Comparison of ENCODE assay signal across 27 mouse cellular contexts in genomic region chr8:94194591-94195223, GRCm38 (mm10). TPM values are rescaled to one million over a fixed set of nuclear protein-coding genes. Genes with fewer than 3 reads are reported as not detected.
DNase-seq lines count a peak whose midpoint lies in the region; ATAC-seq and TF ChIP-seq lines count a peak whose summit lies in the region.
"Had no signal": no experiment of that assay in that cellular context is flagged by ENCODE, and none has a peak within 500 bp of the region (broad histone marks: within the 10 kb centered on the region; RNA-seq: fewer than 3 reads in every experiment).

No protein-coding gene starts in this region.

- H3K27ac ChIP-seq in bone marrow macrophage, adult 2 months (ENCODE audit: insufficient read depth, low read depth, low read length): peak overlapping the region; percentile 4; the same call in 1 of the 2 replicates
- no peak overlapping the region for H3K27ac ChIP-seq in liver, embryonic 11.5 days (ENCODE audit: low read depth, low read length)
- H3K27ac ChIP-seq: embryonic facial prominence, embryonic 15.5 days; hindbrain, embryonic 15.5 days; kidney, postnatal 0 days; limb, embryonic 10.5 days; liver, embryonic 13.5 days; neural tube, embryonic 12.5 days had no signal

- H3K4me3 ChIP-seq in bone marrow macrophage, adult 2 months (ENCODE audit: insufficient read depth, low read length): no peak overlapping the region
- H3K4me3 ChIP-seq in liver, embryonic 11.5 days (ENCODE audit: low read depth, low read length): no peak overlapping the region
- H3K4me3 ChIP-seq: embryonic facial prominence, embryonic 15.5 days; hindbrain, embryonic 15.5 days; limb, embryonic 10.5 days; liver, embryonic 13.5 days; megakaryocyte, embryonic 14.5 days; neural tube, embryonic 12.5 days had no signal

- 83% methylated on average over 7 of the region's 7 CpGs for WGBS in liver, embryonic 11.5 days

- no peak for TF ChIP-seq CTCF in bone marrow macrophage, adult 2 months (IDR thresholded peaks at IDR 0.05; ENCODE audit: low read depth, low read length)

- no peaks in the 10 kb centered on the region for H3K9me3 ChIP-seq in liver, embryonic 11.5 days (ENCODE audit: control insufficient read depth, low read length)
- H3K9me3 ChIP-seq: embryonic facial prominence, embryonic 15.5 days; hindbrain, embryonic 15.5 days; limb, embryonic 10.5 days; liver, embryonic 13.5 days; megakaryocyte, embryonic 14.5 days; neural tube, embryonic 12.5 days had no signal

- ATAC-seq in liver, embryonic 11.5 days (replicated peaks; ENCODE audit: low FRiP score): no peak
- ATAC-seq: forebrain, embryonic 14.5 days; intestine, postnatal 0 days; midbrain, embryonic 16.5 days had no signal

- DNase-seq in adrenal gland, adult 2 months: peak; percentile 76
- no peak for DNase-seq in adrenal gland, adult 18-20 months (ENCODE audit: low spot score in 2 of 2)
- peak; percentile 62 for DNase-seq in layer of hippocampus, adult 9-11 months
- no peak for DNase-seq in layer of hippocampus, adult 9-10 months (ENCODE audit: low spot score)
- peak; percentile 71 for DNase-seq in skeletal muscle tissue, adult 2 months (ENCODE audit: low read depth, low spot score)
- no peak for DNase-seq in MN1 (ENCODE audit: low spot score)
- no peak for DNase-seq in liver, embryonic 11.5 days (ENCODE audit: low spot score)
- DNase-seq: B cell, adult 2 months; cerebellum, adult 18-20 months; liver, embryonic 13.5 days; right cerebral cortex, postnatal 4 days; thymus, adult 2 months had no signal

- TF ChIP-seq POLR2A in bone marrow macrophage, adult 2 months (IDR thresholded peaks at IDR 0.05; ENCODE audit: borderline replicate concordance, low read depth, low read length): no peak

- H3K36me3 ChIP-seq in liver, embryonic 11.5 days (ENCODE audit: control insufficient read depth, insufficient read depth, low read length): no peaks in the 10 kb centered on the region
- H3K36me3 ChIP-seq: embryonic facial prominence, embryonic 15.5 days; hindbrain, embryonic 15.5 days; limb, embryonic 10.5 days; liver, embryonic 13.5 days; neural tube, embryonic 12.5 days had no signal

- peaks cover 18% of the 10 kb centered on the region for H3K4me1 ChIP-seq in bone marrow macrophage, adult 2 months (ENCODE audit: control insufficient read depth, insufficient read depth, low read length)
- peaks cover 10% of the 10 kb centered on the region; the same call in 1 of the 2 replicates for H3K4me1 ChIP-seq in liver, embryonic 11.5 days (replicated peaks; ENCODE audit: control insufficient read depth, insufficient read depth, low read length)

- 0 out of 2 replicates have a peak, but pooled peaks cover 3% of the 10 kb centered on the region for H3K27me3 ChIP-seq in liver, embryonic 11.5 days (replicated peaks; ENCODE audit: control insufficient read depth, insufficient read depth, low read length)
- H3K27me3 ChIP-seq: embryonic facial prominence, embryonic 15.5 days; neural tube, embryonic 12.5 days had no signal

- H3K4me2 ChIP-seq in liver, embryonic 11.5 days: no peak overlapping the region
- H3K4me2 ChIP-seq: embryonic facial prominence, embryonic 15.5 days; hindbrain, embryonic 15.5 days; liver, embryonic 13.5 days; neural tube, embryonic 12.5 days had no signal

- H3K9ac ChIP-seq in liver, embryonic 11.5 days (ENCODE audit: low read depth, low read length): no peak overlapping the region
- H3K9ac ChIP-seq: embryonic facial prominence, embryonic 15.5 days; hindbrain, embryonic 15.5 days; liver, embryonic 13.5 days; neural tube, embryonic 12.5 days had no signal

RNA-seq across cellular contexts. Expression of gene Mt1, which starts 15.8 kb away (rescaled TPM):
- total RNA-seq in adrenal gland, adult 2 months (2021): 100 to 1,000 TPM; 282 to 394 TPM
- 895 and 922 TPM in 2 replicates for polyA plus RNA-seq in adrenal gland, adult 2 months (2012; rRNA removed)
- total RNA-seq in adrenal gland, adult 18-20 months (2021): 100 to 1,000 TPM; 291 to 329 TPM
- polyA plus RNA-seq in bone marrow macrophage, adult 2 months (2012; ENCODE audit: insufficient read depth, insufficient read length, missing spikeins): 218 and 271 TPM in 2 replicates
- 2,440 and 2,461 TPM in 2 replicates for polyA plus RNA-seq in liver, embryonic 11.5 days (2014; fragmentation: Nextera tagmentation; extraction: Ambion mirVana)

RNA-seq across cellular contexts. Expression of gene Nup93, which starts 19.7 kb away (rescaled TPM):
- total RNA-seq in adrenal gland, adult 2 months (2021): 10 to 100 TPM; 12.3 to 17.5 TPM
- polyA plus RNA-seq in adrenal gland, adult 2 months (2012; rRNA removed): 5.3 and 5.4 TPM in 2 replicates
- total RNA-seq in adrenal gland, adult 18-20 months (2021): 10 to 100 TPM; 10.7 to 11.3 TPM
- 21.4 and 23.7 TPM in 2 replicates for polyA plus RNA-seq in bone marrow macrophage, adult 2 months (2012; ENCODE audit: insufficient read depth, insufficient read length, missing spikeins)
- 106 and 124 TPM in 2 replicates for polyA plus RNA-seq in liver, embryonic 11.5 days (2014; fragmentation: Nextera tagmentation; extraction: Ambion mirVana)

RNA-seq across cellular contexts. Expression of gene Mt2, which starts 22.2 kb away (rescaled TPM):
- total RNA-seq in adrenal gland, adult 2 months (2021): 100 to 1,000 TPM; 158 to 202 TPM
- 19.3 and 19.6 TPM in 2 replicates for polyA plus RNA-seq in adrenal gland, adult 2 months (2012; rRNA removed)
- 100 to 1,000 TPM; 203 to 204 TPM for total RNA-seq in adrenal gland, adult 18-20 months (2021)
- polyA plus RNA-seq in bone marrow macrophage, adult 2 months (2012; ENCODE audit: insufficient read depth, insufficient read length, missing spikeins): 9.4 and 11.8 TPM in 2 replicates
- 785 and 795 TPM in 2 replicates for polyA plus RNA-seq in liver, embryonic 11.5 days (2014; fragmentation: Nextera tagmentation; extraction: Ambion mirVana)

RNA-seq across cellular contexts. Expression of gene Mt3, which starts 42.3 kb away (rescaled TPM):
- 1 to 10 TPM; 4.1 to 4.7 TPM for total RNA-seq in adrenal gland, adult 2 months (2021)
- 1.0 and 1.9 TPM in 2 replicates for polyA plus RNA-seq in adrenal gland, adult 2 months (2012; rRNA removed)
- 1 to 10 TPM; 4.5 to 7.2 TPM for total RNA-seq in adrenal gland, adult 18-20 months (2021)
- not detected in 2 replicates for polyA plus RNA-seq in bone marrow macrophage, adult 2 months (2012; ENCODE audit: insufficient read depth, insufficient read length, missing spikeins)
- polyA plus RNA-seq in liver, embryonic 11.5 days (2014; fragmentation: Nextera tagmentation; extraction: Ambion mirVana): 0.64 and 0.95 TPM in 2 replicates

RNA-seq across cellular contexts. Expression of gene Mt4, which starts 57.7 kb away (rescaled TPM):
- total RNA-seq in adrenal gland, adult 2 months (2021): not detected
- polyA plus RNA-seq in adrenal gland, adult 2 months (2012; rRNA removed): not detected in 2 replicates
- not detected for total RNA-seq in adrenal gland, adult 18-20 months (2021)
- not detected in 2 replicates for polyA plus RNA-seq in bone marrow macrophage, adult 2 months (2012; ENCODE audit: insufficient read depth, insufficient read length, missing spikeins)
- not detected in 2 replicates for polyA plus RNA-seq in liver, embryonic 11.5 days (2014; fragmentation: Nextera tagmentation; extraction: Ambion mirVana)
- total RNA-seq: heart, adult 18-20 months; layer of hippocampus, postnatal 25 days had no signal
- polyA plus RNA-seq: cortical plate, adult 2 months; forebrain, embryonic 14.5 days; heart, postnatal 0 days; hindbrain, embryonic 15.5 days; kidney, postnatal 0 days; limb, embryonic 10.5 days; lung, embryonic 16.5 days; midbrain, embryonic 16.5 days; neural tube, embryonic 12.5 days had no signal

Comparison
In these comparisons a context has a peak if more than half of its experiments do, and no peak if none do; other contexts are left out.
1. DNase-seq: peak in adrenal gland, adult 2 months (single experiment), layer of hippocampus, adult 9-11 months (single experiment) and skeletal muscle tissue, adult 2 months (single experiment); none in adrenal gland, adult 18-20 months (0 of 2), layer of hippocampus, adult 9-10 months (single experiment), MN1 (single experiment) and liver, embryonic 11.5 days (single experiment).
2. RNA of gene Mt2, which starts 22.2 kb away (polyA plus RNA-seq): 785 to 795 TPM in liver, embryonic 11.5 days; 19.3 to 19.6 TPM in adrenal gland, adult 2 months and 9.4 to 11.8 TPM in bone marrow macrophage, adult 2 months; every median in the first group is over 10 times any median in the second.